Mouse (Mus musculus): ENCODE results near the gene Oser1.

Gene Oser1

GRCm38 (mm10) chr2:163399222-163399621 is 25.3 kb downstream of the Oser1 start:
- no peak for DNase-seq

DNA sequence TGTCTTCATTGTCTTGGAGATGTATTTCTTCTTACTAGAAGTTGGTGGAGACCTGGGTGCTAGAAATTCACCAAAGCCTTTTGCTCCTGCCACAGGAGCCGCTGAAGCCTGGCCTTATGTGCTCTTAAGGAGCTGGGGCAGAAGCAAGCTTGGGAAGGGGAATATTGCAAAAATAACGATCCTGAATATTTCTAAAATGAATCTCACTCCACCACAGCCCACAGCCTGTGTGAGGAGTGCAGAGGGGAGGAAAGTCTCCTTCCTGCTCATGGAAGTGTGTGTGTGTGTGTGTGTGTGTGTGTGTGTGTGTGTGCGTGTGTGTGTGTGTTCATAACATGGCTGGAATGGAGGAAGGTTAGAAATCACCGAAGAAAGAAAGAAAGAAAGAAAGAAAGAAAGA is 25.7 kb downstream of the Oser1 start:
- DNase-seq = no peak

- no peak for DNase-seq
Observed at GRCm38 (mm10) chr2:163397905-163398304, 26.6 kb downstream of the Oser1 start, which contains the start of gene Jph2. Jph2 (minus strand) TSS chr2:163397993.

DNA sequence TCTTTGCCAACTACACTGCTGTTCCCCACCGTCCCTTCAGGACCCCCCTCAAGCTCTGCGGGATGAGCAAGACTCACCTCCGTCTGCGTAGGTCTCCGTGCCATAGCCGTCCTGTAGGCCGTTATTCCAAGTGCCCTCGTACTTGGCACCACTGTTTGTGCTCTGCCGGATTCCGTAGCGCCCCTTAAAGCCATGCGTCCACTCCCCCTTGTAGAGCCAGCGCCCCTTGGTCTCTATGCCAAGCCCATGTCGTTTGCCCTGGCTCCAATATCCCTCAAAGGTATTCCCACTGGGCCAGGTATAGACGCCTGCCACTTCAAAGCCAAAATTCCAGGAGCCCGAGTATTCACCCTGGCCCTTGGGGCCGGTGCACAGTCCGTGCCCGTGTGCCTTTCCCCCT is 27.4 kb downstream of the Oser1 start:
- DNase-seq = no peak

DNA sequence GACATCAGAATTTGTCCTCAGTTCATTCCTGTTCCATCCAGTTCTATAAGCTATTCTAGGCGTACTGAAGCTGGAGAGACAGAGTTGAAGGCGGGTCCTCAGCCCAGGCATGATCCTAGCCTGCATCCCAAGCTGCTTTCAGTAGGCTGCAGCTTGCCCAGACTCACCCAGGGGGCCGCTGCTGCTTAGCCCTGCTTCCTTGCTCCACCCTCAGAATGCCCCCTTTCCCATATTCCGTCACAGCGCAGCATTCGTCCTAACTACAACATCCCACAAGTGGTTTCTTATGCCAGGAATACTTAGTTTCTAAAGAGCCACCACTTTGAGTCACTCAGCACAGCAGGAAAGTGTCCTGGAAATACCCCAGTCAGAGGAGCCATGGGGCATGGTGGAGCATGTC is 29.5 kb downstream of the Oser1 start:
- DNase-seq = no peak

DNA sequence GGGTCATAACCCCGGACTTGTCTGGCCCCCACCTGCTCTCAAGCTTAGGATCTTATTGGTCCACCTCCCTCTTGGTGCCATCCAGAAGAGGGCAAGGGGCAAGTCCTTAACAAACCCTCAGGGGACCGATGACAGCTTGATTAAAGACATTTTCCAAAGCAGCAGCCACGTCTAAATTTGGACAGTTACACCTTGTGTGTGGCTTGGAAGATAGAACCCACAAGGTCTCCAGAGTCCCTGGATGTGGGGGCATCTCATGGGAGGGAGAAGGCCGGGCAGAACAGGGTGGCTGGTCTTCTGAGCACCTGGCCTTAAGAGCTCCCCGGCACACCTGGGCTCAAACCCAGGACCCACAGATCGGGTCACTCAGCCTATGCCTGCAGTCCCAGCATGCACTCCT is 30.5 kb downstream of the Oser1 start:
- DNase-seq = no peak

DNA sequence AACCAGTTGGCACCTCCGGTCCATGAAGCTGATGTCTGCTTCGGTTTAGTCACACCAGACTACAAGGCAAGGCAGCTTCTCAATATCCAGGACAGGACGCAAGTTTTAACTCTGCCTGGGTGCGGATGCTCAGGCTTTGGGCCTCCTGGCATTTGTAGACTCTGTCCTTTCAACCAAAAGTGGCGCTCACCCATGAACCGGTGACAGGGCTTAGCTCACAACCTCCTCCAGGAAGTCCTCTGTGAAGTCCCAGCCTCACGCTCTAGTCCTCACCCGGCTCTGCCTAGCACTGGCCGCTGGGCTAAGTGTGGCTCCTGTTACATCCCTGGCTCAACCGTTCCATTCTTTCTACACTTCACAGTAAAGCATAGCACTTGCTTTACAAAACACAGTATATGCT is 31.3 kb downstream of the Oser1 start:
- DNase-seq = no peak

DNA sequence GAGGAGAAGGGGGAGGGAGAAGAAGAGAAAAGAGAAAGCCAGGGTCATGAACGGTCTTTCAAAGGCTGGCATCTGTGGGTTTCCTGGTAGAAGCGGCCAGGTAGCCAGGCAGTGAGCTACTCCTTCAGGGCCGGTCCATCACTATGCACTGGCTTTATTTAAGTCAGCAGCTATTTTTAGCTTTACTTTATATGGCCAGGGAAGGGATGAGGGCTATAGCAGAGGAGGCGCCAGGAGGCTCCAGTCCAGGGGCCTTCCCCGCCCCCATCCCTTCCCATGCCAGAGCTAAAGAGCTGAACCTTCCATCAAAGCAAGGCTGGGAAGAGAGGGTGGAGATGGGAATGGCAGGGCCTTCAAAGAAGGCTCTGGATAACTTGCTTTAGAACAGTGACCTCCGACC is 32.1 kb downstream of the Oser1 start:
- DNase-seq = no peak

DNA sequence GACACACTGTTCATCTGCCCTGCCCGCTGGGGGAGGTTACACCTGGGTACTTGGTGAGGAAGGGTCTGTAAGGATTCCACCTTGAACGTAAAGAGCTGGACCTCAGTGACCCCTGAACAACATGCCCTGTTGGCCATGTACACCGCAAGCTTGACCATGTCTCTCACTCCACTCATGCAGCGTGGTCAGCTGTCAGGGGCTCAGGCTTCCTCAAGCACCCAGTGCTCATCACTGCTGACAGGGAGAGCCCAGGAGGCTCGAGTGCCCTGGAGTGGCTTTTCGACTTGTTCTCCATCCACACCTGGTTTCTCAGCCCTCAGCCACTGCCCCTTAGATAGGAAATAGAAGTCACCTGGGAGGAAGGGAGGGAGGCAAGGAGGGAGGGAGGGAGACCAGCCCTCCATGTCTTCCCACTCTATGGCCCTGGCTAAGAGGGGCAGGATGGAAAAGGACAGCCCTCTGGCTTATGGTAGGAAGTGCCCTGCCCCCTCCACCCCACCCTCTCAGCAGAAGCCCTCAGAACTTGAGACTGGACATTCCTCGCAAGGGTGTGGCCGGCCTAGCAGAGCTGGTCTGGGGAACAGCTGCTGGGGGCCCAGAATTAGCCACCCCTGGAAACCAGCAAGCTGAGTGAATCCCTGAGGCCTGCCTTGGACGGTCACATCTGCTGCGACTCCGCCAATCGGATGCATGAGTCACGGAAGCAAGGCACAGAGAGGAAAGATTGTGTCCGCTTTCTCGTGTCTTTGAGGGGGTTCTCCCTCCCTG is 37.9 kb downstream of the Oser1 start:
- DNase-seq = no peak

DNA sequence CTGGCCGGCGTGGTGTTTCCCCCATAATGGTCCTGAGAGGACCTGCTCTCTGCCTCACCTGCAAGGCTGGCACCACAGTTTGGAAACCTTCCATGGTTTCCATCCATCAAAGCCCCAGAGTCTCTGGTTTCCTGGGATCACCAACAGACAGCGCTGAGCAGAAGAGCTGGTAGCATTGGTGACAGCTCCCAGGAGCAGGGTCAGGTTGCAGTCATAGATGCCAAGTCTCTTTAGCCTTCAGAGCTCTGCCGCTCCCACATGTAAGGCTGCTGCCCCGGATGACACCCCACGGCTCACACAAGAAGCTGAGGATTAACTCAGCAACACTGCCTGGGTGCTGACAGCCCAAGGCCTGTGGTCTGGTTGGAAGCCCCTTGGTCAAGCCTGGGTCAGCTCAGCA is 39.4 kb downstream of the Oser1 start:
- no peak for DNase-seq

DNA sequence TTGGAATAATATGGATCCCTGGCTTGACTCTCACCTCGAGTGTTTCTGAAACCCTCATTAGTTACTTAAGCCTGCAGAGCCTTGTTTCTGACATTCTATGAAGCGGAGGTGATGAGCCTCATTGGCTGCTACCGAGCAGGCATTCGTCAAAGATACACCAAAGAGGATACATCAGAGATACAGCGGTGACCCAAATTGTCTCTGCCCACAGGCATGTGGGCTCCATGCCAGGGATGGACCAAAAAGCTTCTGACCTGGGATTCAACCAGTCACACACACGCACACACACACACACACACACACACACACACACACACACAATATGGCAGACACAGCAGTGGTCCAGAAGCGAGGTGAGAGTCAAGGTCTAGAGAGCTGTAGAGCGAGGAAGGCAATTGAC is 43.3 kb downstream of the Oser1 start:
- DNase-seq = no peak

DNA sequence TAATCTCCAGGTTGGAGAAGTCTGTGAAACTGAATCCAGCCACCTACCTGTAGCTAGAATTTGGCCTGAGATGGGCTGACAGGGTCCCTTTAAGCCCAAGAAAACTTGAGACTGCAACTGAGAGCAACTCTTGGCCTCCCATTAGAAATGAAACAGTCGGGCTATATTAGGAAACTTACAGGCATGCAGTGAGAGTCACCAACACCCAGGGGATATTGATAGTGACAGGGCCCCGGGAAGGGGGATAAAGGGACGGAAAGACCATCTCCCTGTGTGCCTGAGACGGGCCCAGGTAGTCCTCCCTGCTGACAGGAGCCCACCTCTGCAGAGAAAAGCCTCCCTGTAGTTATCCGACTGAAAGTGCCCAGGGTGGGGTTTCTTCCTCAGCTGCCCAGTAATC is 45.1 kb downstream of the Oser1 start:
- no peak for DNase-seq

- no peak for DNase-seq
Observed at GRCm38 (mm10) chr2:163376082-163376481, 48.4 kb downstream of the Oser1 start.

GRCm38 (mm10) chr2:163375468-163375867 is 49.0 kb downstream of the Oser1 start:
- DNase-seq = no peak

DNA sequence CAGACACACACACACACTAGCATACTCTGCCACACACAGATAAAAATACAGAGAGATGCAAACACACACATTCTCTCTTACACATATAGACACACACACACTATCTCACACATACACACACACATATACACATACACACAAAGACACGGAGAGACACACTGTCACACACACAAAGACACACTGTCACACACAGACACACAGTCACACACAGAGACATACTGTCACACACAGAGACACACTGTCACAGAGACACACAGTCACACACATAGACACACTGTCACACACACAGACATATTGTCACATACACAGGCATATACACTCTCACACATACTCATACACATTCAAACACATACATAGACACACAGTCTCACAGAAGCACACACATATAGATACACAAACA is 51.9 kb downstream of the Oser1 start:
- no peak for DNase-seq

- no peak for DNase-seq
Observed at GRCm38 (mm10) chr2:163370175-163370574, 54.3 kb downstream of the Oser1 start.

DNA sequence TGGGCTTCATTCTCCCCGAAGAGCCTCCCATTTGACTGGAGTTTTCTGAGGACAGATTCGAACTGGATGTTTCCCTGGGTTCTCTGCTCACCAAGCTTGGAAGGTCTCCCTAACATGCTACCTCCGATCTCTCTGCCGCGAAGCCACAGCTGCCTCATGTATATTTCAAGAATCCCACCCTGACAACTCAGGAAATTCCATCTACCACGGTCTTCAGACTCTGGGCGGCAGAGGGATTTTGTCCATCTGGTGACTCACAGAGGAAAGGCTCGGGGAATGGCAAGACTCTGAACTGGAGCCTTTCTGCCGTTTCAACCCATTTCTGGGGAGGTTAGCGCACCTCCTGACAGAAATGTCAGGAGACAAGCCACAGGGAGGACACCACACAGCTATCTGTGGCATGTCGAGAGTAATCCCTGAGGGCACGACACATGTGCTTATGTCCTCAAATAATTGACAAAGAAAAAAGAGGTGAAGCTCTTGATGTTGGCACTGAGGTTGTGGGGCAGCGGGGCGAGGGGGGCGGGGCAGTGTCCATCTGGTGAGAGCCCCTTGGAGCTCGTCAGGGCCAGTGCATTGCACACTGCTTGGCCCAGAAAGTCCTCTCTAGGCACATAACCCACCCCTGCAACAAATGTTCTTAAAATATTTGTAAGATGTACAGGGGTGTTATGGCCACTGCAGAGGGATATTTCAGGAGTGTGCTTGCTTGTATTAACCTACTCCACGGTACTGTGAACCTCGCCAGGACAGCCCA is 59.5 kb downstream of the Oser1 start:
- no peak for DNase-seq

DNA sequence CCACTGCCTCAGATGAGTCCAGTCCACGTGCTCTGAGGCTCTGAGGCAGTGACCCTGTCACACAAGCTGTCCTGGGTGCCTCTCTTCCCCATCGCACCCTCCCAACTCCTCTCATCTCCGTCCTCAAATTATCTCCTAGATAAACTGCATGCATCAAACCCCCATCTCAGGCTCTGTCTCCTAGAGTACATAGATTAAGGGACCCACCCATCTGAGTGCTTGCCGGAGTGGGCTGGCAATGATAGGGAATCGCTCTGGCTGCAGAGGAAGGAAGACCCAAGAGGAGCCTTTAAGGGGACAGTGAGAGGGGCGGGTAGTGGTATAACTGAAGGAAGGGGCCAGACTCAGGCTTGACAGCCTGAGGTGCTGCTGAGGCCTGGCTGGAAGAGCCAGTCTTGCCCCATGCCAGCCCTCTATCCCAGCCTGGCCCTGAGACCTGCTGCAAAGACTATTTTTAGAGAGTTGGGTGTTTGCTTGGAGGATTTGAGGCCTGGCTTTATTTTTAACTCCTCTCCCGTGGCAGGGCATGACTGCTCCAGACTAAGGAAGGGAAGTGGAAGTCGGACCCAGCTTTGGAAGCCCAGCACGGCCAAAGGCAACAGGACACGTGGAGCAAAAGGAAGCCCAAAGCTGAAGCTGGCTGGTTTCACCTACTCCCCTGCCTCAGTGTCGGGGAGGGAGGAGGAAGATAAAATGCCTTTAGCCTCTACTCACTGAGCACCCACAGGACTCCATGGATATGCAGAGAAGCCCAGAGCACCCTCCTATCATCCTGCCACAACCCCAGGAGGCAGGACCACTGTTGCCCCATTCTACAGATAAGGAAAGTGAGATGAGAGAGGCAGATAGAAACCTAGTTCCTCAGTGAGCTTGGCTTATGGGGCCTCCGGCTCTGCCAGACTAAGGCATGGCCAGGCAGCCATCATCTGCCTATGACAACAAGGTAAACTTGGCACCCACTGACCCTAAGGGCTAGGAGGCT is 61.3 kb downstream of the Oser1 start:
- DNase-seq = no peak

- DNase-seq = no peak
Observed at GRCm38 (mm10) chr2:163360858-163361623, 63.5 kb downstream of the Oser1 start.

- DNase-seq = no peak
Observed at GRCm38 (mm10) chr2:163359253-163359652, 65.2 kb downstream of the Oser1 start.

DNA sequence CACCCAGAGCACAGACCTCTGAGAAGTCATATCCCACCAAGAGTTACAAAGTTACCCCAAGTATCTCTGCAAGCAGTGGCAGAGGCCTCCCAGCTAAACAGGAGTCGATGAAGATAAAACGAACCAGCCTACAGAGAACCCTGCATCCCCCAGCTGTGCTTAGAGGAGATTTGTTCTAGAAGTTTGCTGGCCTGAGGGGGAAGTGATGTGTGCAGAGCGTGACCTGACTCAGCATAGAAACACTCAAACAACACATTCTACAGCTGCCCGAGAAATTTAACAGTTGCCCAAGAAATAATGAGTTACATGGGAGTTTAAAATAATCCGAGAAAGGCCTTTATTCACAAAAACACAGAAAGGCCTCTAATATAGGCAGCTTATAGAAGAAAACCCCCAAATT is 65.8 kb downstream of the Oser1 start:
- no peak for DNase-seq

- no peak for DNase-seq
Observed at GRCm38 (mm10) chr2:163356113-163356840, 68.2 kb downstream of the Oser1 start.

Data from right cerebral cortex, adult 18-20 months (tissue).